11 mouse cellular contexts compared by ENCODE assay signal in genomic region chr8:60981388-60981787, GRCm38 (mm10). TPM values are rescaled to one million over a fixed set of nuclear protein-coding genes. Genes with fewer than 3 reads are reported as not detected.
DNase-seq lines count a peak whose midpoint lies in the region; ATAC-seq lines count a peak whose summit lies in the region.
"Had no signal": no experiment of that assay in that cellular context is flagged by ENCODE, and none has a peak within 500 bp of the region (broad histone marks: within the 10 kb centered on the region; RNA-seq: fewer than 3 reads in every experiment).

No protein-coding gene starts in this region.

- H3K4me1 ChIP-seq in heart, embryonic 16.5 days (ENCODE audit: control insufficient read depth, insufficient read depth, low read length): peaks cover 15% of the 10 kb centered on the region
- H3K4me1 ChIP-seq in embryonic facial prominence, embryonic 10.5 days: peaks cover 24% of the 10 kb centered on the region
- H3K4me1 ChIP-seq in liver, embryonic 15.5 days (replicated peaks): peaks cover 42% of the 10 kb centered on the region

- H3K9ac ChIP-seq in heart, embryonic 16.5 days (ENCODE audit: low read length): peak overlapping the region; percentile 92; the same call in 1 of the 2 replicates
- H3K9ac ChIP-seq in liver, embryonic 15.5 days: peak overlapping the region; percentile 96

- no peaks in the 10 kb centered on the region for H3K9me3 ChIP-seq in heart, embryonic 16.5 days (replicated peaks; ENCODE audit: control insufficient read depth, low read length)
- H3K9me3 ChIP-seq in embryonic facial prominence, embryonic 10.5 days: 0 out of 2 replicates have a peak, but pooled peaks cover 4% of the 10 kb centered on the region
- no peaks in the 10 kb centered on the region for H3K9me3 ChIP-seq in liver, embryonic 15.5 days (replicated peaks)

- peak overlapping the region; percentile 23; the same call in 1 of the 2 replicates for H3K4me3 ChIP-seq in heart, embryonic 16.5 days (ENCODE audit: low read length)
- H3K4me3 ChIP-seq in embryonic facial prominence, embryonic 10.5 days: peak overlapping the region; percentile 84
- peak overlapping the region; percentile 97 for H3K4me3 ChIP-seq in liver, embryonic 15.5 days (replicated peaks)

- peak overlapping the region; percentile 89 for H3K4me2 ChIP-seq in heart, embryonic 16.5 days (ENCODE audit: low read depth, low read length)
- peak overlapping the region; percentile 89 for H3K4me2 ChIP-seq in liver, embryonic 15.5 days

- H3K27me3 ChIP-seq in heart, embryonic 16.5 days (ENCODE audit: control insufficient read depth, insufficient read depth, low read length): no peaks in the 10 kb centered on the region
- no peaks in the 10 kb centered on the region for H3K27me3 ChIP-seq in embryonic facial prominence, embryonic 10.5 days (replicated peaks; ENCODE audit: low read depth, poor library complexity, severe bottlenecking)
- H3K27me3 ChIP-seq in liver, embryonic 15.5 days: no peaks in the 10 kb centered on the region
- H3K27me3 ChIP-seq: Patski had no signal

- no peak for ATAC-seq in heart, embryonic 16.5 days (replicated peaks; ENCODE audit: extremely low read depth, insufficient read depth, low FRiP score)
- ATAC-seq in liver, embryonic 15.5 days (ENCODE audit: insufficient read depth): no peak
- ATAC-seq: Patski had no signal

- 19% methylated on average over 1 of the region's 1 CpGs for WGBS in heart, embryonic 16.5 days
- 31% methylated on average over 1 of the region's 1 CpGs for WGBS in embryonic facial prominence, embryonic 10.5 days
- 10% methylated on average over 1 of the region's 1 CpGs for WGBS in liver, embryonic 15.5 days (ENCODE audit: insufficient replicate concordance)

- H3K27ac ChIP-seq in heart, embryonic 16.5 days (ENCODE audit: low read length): no peak overlapping the region
- no peak overlapping the region for H3K27ac ChIP-seq in embryonic facial prominence, embryonic 10.5 days (replicated peaks)
- H3K27ac ChIP-seq in liver, embryonic 15.5 days (replicated peaks): 0 out of 2 replicates have a peak overlapping the region, but pooled peaks have one; percentile 99

- no peaks in the 10 kb centered on the region for H3K36me3 ChIP-seq in heart, embryonic 16.5 days (ENCODE audit: control insufficient read depth, insufficient read depth)
- H3K36me3 ChIP-seq in embryonic facial prominence, embryonic 10.5 days (replicated peaks): no peaks in the 10 kb centered on the region
- no peaks in the 10 kb centered on the region for H3K36me3 ChIP-seq in liver, embryonic 15.5 days (replicated peaks)

- intact Hi-C loops in heart, postnatal 10 days (cut with DNase I): no loop called here

- DNase-seq in heart, postnatal 10 days: no peak
- DNase-seq in A20 (ENCODE audit: low read depth, low spot score): peak; percentile 30
- no peak for DNase-seq in embryonic facial prominence, embryonic 10.5 days (ENCODE audit: low spot score)
- DNase-seq in frontal cortex, postnatal 36 days (ENCODE audit: low spot score in 2 of 2): no peak
- DNase-seq in spleen, postnatal 14 days (ENCODE audit: low spot score in 2 of 2): no peak
- no peak for DNase-seq in cerebellum, postnatal 14 days
- DNase-seq: kidney, postnatal 25 days; lung, postnatal 10 days had no signal

RNA-seq across cellular contexts. Expression of gene Clcn3, which starts 1.7 kb away (rescaled TPM):
- 21.2 TPM in 2 replicates for polyA plus RNA-seq in heart, embryonic 16.5 days (2015; fragmentation: Nextera tagmentation; extraction: Ambion mirVana)
- total RNA-seq in heart, postnatal 10 days (2021): 10 to 100 TPM; 34.6 to 36.4 TPM
- 17.8 and 19.2 TPM in 2 replicates for polyA plus RNA-seq in embryonic facial prominence, embryonic 10.5 days (2016; fragmentation: Nextera tagmentation; extraction: Ambion mirVana)
- polyA plus RNA-seq in liver, embryonic 15.5 days (2015; fragmentation: Nextera tagmentation; extraction: Ambion mirVana): 37.5 and 40.0 TPM in 2 replicates

RNA-seq across cellular contexts. Expression of gene Nek1, which starts 11.6 kb away (rescaled TPM):
- 11.3 and 11.8 TPM in 2 replicates for polyA plus RNA-seq in heart, embryonic 16.5 days (2015; fragmentation: Nextera tagmentation; extraction: Ambion mirVana)
- 1 to 10 TPM; 6.9 to 9.2 TPM for total RNA-seq in heart, postnatal 10 days (2021)
- polyA plus RNA-seq in embryonic facial prominence, embryonic 10.5 days (2016; fragmentation: Nextera tagmentation; extraction: Ambion mirVana): 20.4 and 21.1 TPM in 2 replicates
- 6.9 and 7.1 TPM in 2 replicates for polyA plus RNA-seq in liver, embryonic 15.5 days (2015; fragmentation: Nextera tagmentation; extraction: Ambion mirVana)

Comparison
In these comparisons a context has a peak if more than half of its experiments do, and no peak if none do; other contexts are left out.
1. H3K4me3 ChIP-seq: peak in every context shown above with its lines; median percentile 97 in liver, embryonic 15.5 days; 84 in embryonic facial prominence, embryonic 10.5 days; 23 in heart, embryonic 16.5 days.